Mouse (Mus musculus) MEL (cell line): ENCODE data around the gene Mia.

Experiments
- CHD1 ChIP-seq: IDR thresholded peaks from 2 replicates; pipeline ENCODE4 v1.6.1; 2012; ENCODE audit warnings: low read depth, mild to moderate bottlenecking, inconsistent platforms, low read length, improper control_type of control experiment
- CTCF ChIP-seq, 3 experiments: IDR thresholded peaks in 2 of 3; conservative IDR thresholded peaks in 1 of 3; 2 replicates each; pipeline ENCODE4 v1.5.1; 2011 to 2012; ENCODE audit warnings: low read length in 3 of 3, low read depth in 2 of 3, mild to moderate bottlenecking in 2 of 3, improper control_type of control experiment in 1 of 3, inconsistent platforms in 1 of 3, mixed read lengths in 1 of 3, moderate library complexity in 1 of 3; ENCODE audit not compliant: control insufficient read depth in 1 of 3, insufficient read depth in 1 of 3, poor library complexity in 1 of 3, severe bottlenecking in 1 of 3
- EP300 ChIP-seq, 2 experiments: IDR thresholded peaks; 2 replicates each; pipeline ENCODE4 v1.6.1; 2011; ENCODE audit warnings: improper control_type of control experiment in 2 of 2, low read length in 2 of 2, low read depth in 1 of 2, mild to moderate bottlenecking in 1 of 2
- JUND ChIP-seq: IDR thresholded peaks from 2 replicates; pipeline ENCODE4 v1.6.1; 2011; ENCODE audit warnings: low read depth, mild to moderate bottlenecking, improper control_type of control experiment, low read length
- KAT2A ChIP-seq: conservative IDR thresholded peaks from 2 replicates; pipeline ENCODE4 v1.6.1; 2012; ENCODE audit warnings: low read depth, low read length, improper control_type of control experiment, inconsistent platforms
- MAX ChIP-seq: IDR thresholded peaks from 2 replicates; pipeline ENCODE4 v1.6.1; 2011; ENCODE audit warnings: low read length, improper control_type of control experiment
- MEF2A ChIP-seq: IDR thresholded peaks from 2 replicates; pipeline ENCODE4 v1.6.1; 2014; ENCODE audit warnings: low read depth, mild to moderate bottlenecking, inconsistent platforms, low read length, improper control_type of control experiment; ENCODE audit not compliant: poor library complexity, insufficient replicate concordance, severe bottlenecking; ENCODE audit errors: extremely low read depth
- NRF1 ChIP-seq: IDR thresholded peaks from 2 replicates; pipeline ENCODE4 v1.6.1; 2014; ENCODE audit warnings: low read depth, mild to moderate bottlenecking, inconsistent platforms, low read length, improper control_type of control experiment, moderate library complexity; ENCODE audit not compliant: poor library complexity, insufficient read depth, severe bottlenecking
- POLR2A ChIP-seq, 2 experiments: IDR thresholded peaks; 2 replicates each; pipeline ENCODE4 v1.6.1; 2011 to 2012; ENCODE audit warnings: low read length in 2 of 2, mild to moderate bottlenecking in 2 of 2, control low read depth in 1 of 2, improper control_type of control experiment in 1 of 2, low read depth in 1 of 2, moderate library complexity in 1 of 2; ENCODE audit not compliant: control insufficient read depth in 1 of 2, insufficient read depth in 1 of 2, poor library complexity in 1 of 2
- TAL1 ChIP-seq: IDR thresholded peaks from 2 replicates; pipeline ENCODE4 v1.6.1; 2012; ENCODE audit warnings: mild to moderate bottlenecking, inconsistent platforms, low read length, moderate library complexity, mixed read lengths
- UBTF ChIP-seq: IDR thresholded peaks from 2 replicates; pipeline ENCODE4 v1.6.1; 2012; ENCODE audit warnings: low read depth, mild to moderate bottlenecking, inconsistent platforms, low read length, improper control_type of control experiment, moderate library complexity, borderline replicate concordance; ENCODE audit not compliant: insufficient read depth

GRCm38 (mm10) chr7:27222538-27222937, 41.6 kb upstream of the Mia start:
- no peak for TF ChIP-seq KAT2A
- TF ChIP-seq JUND: no peak
- no peak for TF ChIP-seq POLR2A (IDR thresholded peaks at IDR 0.05; ENCODE audit: control insufficient read depth in 1 of 2, insufficient read depth in 1 of 2, low read depth in 1 of 2, low read length in 2 of 2, poor library complexity in 1 of 2)
- TF ChIP-seq CHD1: no peak
- no peak for TF ChIP-seq UBTF
- no peak for TF ChIP-seq MAX
- no peak for TF ChIP-seq CTCF (IDR thresholded peaks at IDR 0.05 in 2 of 3, conservative IDR thresholded peaks at IDR 0.05 in 1 of 3; ENCODE audit: control insufficient read depth in 1 of 3, insufficient read depth in 1 of 3, low read depth in 2 of 3, low read length in 3 of 3, poor library complexity in 1 of 3, severe bottlenecking in 1 of 3)
- no peak for TF ChIP-seq NRF1
- no peak for TF ChIP-seq EP300 (IDR thresholded peaks at IDR 0.05; ENCODE audit: low read depth in 1 of 2, low read length in 2 of 2)
- TF ChIP-seq MEF2A: no peak
- TF ChIP-seq TAL1: no peak
